Mouse (Mus musculus): Measurements from ENCODE around the gene Wdr19. TPM values are rescaled to one million over a fixed set of nuclear protein-coding genes. Genes with fewer than 3 reads are reported as not detected.
A peak's percentile ranks its signal among the peaks of the same experiment; 100 is the strongest.
"Not testable (repeated sequence)": the region's sequence is repeated elsewhere in the genome, so short reads cannot be mapped to it uniquely, and the experiment has no call there.

Wdr19 gene
- total RNA-seq, 1 experiment from 2014 or later: 8.3 TPM

DNA sequence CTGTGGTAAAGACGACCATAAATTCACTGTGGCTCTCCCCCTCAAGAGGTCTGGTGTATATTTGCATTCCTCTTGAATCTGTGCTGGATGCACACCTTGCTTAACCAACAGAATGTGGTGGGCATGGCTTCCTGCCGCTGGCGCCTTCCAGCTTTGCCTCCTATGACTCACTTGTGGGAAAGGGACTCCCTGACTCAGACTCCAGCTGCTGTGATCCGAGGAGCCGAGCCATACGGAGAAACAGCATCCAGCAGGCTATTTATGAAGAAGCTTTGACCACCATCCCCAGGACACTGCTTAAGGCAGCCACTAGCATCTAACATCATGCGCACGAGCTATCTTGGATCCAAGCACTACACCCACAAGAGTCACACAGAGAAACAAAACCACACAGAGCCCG lies 5.1 kb upstream of the Wdr19 start:
- no peak for DNase-seq

DNA sequence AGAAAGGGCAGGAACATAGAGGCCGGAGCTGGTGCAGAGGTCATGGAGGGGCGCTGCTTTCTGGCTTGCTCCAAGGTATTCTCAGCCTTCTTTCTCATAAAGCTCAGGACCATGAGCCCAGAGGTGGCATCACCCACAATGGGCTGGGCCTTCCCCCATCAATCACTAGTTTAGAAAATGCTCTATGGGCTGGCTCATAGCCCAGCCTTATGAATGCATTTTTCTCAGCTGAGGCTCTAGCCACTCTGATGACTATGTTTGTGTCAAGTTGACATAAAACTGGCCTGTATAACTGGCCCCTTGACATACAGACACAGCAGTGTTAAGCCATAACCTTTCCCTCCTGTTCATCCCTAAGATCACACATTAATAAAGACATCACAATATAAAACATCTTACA lies 5.2 kb downstream of the Wdr19 start:
- no peak for DNase-seq

DNA sequence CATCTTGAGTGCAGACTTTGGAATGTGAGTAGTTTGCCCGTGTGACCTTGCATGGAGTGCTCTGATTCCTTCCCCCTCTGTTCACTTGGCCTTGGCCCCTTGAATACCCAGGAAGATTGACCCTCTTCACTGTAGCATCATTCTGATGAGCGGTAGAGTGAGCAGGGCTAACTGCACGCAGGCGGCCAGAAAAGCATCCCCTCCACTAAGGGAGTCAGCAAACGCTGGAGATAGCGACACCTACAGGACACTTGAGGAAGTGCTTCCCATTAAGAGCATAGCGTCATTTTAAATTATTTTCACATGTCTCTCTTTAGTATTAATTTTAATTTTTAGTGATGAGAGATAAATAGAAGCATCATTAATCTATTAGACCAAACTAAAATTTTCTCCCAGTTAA lies 13.8 kb downstream of the Wdr19 start:
- DNase-seq: peak; percentile 69

GRCm38 (mm10) chr5:65217305-65218269 lies 18.1 kb downstream of the Wdr19 start:
- no peak for DNase-seq

DNA sequence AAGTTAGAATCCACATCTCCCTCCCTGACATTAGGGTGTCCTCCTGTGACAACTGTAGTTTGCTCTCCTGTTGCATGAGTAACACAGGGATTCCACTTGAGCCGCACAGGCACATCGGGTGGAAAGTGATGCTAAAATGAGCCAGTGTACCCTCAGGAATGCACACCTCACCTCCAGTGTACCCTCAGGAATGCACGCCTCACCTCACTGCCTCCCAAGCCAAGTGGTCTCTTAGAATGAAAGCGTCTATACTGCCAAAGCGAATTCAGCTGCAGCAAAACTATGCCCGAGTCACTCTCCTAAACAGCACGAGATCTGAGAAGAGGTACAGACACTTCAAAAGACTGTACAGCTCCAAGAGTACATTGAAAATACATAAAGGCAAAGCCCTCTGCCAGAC lies 21.5 kb downstream of the Wdr19 start:
- DNase-seq: no peak

GRCm38 (mm10) chr5:65224056-65224455 lies 24.6 kb downstream of the Wdr19 start:
- DNase-seq: no peak

GRCm38 (mm10) chr5:65231289-65232003 lies 31.9 kb downstream of the Wdr19 start:
- no peak for DNase-seq

- peak; percentile 69 for DNase-seq
Measured at GRCm38 (mm10) chr5:65242740-65243139, 43.2 kb downstream of the Wdr19 start.

DNA sequence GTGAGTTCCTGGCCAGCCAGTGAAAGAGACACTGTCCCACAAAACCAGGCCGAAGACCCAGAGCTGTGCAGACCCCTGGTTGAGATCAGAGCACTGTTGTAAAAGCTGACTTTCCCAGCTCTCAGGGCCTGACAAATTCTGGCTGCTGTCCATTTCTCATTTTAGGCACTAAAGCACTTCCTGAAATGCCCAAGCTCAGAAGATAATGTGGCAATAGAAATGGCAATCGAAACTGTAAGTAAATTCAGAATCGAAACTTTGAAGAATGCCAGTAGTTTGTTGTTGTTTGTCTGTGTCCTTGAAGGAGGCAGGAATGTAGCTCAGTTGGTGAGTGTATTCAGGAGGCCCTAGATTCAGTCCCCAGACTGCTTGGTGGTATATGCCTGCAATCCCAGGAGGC lies 47.8 kb downstream of the Wdr19 start:
- peak; percentile 24 for DNase-seq

DNA sequence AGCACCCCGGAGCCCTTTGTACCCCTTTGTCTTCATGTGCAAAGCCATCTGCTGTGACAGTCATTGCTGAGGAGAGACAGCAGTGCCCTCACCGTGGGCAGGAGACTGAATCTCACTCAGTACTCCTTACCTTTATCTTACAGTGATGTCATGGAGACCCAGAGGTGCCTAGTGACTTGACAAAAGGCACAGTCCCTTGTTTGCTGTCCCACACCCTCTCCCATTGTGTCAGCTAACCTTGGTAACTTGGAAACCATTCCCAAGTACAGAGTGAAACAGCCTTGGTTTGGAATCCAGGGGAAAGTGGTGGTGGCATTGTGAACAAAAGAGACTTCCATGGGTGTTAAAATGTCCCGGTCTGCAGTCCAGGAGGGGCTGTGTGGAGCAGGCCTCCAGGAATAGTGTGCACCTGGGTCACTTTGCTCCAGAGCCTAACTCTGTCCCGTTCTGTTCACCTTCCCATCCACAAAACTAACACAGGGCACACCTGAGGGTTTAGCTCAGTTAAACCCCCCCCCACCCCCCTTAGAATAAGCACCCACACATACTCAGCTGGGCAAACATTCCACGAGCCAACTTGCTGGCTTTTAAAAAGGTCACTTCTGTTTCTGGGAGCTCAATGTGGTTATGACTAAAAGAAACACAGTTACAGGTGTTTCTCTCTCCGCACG lies 50.8 kb downstream of the Wdr19 start:
- DNase-seq: peak; percentile 24

DNA sequence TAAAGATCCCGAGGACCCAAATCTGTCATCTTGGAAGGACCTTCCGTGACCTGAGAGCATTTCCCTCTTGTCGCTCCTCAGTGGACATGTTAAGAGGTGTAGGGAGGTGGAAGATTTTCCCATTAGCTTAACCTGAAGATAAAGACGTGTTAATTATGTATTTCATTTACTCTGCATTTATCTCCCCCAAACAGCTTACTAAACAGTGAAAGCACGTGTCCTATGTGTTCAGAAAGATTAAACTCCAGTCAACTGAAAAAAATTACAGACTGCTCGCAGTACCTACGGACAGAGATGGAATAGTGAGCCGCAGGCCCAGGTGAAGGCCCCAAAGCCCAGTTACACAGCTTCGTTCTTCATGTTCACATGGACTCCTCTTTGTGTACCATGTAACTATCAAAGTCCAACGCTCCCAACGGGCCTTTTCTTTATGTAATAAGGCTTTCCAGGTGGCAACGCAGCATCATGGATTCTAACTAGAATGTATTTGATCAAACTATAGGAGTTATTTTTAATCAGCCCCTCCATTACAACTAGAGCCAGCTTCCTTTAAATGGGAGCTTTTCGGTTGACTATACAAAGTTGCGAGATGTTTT lies 58.5 kb downstream of the Wdr19 start:
- no peak for DNase-seq

GRCm38 (mm10) chr5:65273966-65274365 lies 74.5 kb downstream of the Wdr19 start:
- no peak for DNase-seq

DNA sequence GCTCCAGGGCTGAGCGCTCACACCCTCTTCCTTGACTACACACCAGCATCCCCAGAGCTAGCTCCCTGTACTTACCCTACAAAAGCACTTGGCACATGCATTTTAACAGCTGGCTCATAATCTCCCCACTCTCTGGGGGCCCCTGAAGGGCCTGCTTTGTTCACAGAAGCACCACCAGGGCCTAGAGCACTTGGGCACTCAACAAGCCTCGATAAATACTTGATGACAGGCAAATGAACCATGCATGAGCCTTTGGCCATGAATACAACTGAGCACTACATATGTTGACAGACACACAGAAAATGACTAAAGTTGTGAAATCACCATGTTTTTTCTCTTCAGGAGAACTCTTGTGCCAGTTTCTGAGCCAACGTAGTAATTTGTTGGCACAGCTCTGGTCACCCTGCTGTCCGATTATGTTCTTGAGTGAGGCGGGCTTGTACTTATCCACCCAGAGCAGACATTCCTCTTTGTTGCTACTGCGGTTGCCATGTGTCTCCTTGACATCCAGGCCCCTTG lies 79.7 kb downstream of the Wdr19 start:
- DNase-seq: peak; percentile 35

GRCm38 (mm10) chr5:65281216-65281615 lies 81.7 kb downstream of the Wdr19 start:
- no peak for DNase-seq

DNA sequence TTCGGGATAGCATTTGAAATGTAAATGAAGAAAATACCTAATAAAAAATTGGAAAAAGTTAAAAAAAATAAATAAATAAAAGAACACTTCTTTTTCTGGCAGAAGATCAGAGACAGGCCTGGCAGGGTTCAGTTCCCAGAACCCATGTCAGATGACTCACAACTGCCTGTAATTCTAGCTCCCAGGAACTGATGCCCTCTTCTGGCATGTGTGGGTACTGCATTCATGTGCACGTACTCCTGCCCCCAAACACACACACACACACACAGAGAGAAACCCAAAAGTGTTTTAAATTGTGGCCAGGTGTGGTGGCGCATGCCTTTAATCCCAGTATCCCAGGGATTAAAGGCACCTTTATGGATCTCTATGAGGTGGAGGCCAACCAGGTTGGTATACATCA lies 84.7 kb downstream of the Wdr19 start:
- DNase-seq: peak; percentile 58

DNA sequence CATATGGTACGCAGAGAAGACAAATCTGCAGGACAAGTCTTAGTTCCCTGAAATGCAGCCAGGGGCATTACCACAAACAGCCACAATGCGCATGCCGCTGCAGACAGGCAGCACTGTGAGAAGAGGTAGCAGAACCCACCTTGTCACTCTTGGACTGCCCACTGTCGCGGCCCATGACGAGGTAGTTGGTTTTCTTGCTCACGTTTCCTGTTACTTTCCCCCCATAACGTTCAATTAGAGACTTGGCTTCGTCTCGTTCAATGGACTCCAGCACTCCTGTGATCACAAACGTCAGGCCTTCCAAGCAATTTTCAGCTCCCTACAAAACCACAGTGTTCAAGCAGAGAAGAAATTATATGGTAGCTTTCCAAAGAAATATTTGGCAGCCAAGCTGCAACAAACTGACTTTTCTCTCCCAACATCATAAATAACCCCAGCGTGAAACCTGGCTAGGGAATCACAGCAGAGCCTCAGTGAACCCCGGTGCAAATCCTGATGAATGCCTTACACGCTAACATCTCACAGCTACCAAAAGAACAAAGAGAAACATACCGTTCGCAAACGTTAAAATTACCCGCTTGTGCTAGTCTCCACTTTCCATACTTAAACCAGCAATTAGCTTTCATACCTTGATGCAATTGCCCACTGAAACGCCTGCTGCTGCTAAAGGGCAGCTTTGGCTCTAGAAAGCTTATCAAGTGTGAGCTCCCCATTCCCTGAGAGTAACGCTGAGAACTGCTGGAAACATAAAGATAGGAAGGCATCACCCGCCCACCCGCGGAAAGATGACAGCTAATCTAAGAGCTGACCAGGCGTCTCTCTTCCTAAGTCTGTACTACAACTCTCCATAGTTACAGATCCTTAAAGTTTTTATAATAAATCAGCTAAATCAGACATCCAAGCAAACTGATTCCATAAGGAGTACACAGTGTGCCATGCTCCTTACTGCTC lies 88.5 kb downstream of the Wdr19 start:
- no peak for DNase-seq

DNA sequence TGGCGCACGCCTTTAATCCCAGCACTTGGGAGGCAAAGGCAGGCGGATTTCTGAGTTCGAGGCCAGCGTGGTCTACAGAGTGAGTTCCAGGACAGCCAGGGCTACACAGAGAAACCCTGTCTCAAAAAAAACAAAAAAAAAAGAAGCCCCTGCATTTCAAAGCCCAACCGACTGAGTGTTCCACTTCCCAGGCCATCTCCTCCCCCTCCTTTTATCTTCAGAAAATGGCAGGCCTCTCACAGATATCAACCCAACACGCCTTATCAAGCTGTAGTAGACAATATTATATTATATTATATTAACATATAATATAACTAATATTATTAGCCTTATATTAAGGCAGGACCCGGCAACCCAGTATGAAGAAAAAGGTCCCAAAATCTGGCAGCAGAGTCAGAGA lies 89.5 kb downstream of the Wdr19 start:
- not testable (repeated sequence) for DNase-seq

GRCm38 (mm10) chr5:65293627-65294026 lies 94.1 kb downstream of the Wdr19 start:
- DNase-seq: no peak

GRCm38 (mm10) chr5:65294270-65294669 lies 94.8 kb downstream of the Wdr19 start:
- no peak for DNase-seq

DNA sequence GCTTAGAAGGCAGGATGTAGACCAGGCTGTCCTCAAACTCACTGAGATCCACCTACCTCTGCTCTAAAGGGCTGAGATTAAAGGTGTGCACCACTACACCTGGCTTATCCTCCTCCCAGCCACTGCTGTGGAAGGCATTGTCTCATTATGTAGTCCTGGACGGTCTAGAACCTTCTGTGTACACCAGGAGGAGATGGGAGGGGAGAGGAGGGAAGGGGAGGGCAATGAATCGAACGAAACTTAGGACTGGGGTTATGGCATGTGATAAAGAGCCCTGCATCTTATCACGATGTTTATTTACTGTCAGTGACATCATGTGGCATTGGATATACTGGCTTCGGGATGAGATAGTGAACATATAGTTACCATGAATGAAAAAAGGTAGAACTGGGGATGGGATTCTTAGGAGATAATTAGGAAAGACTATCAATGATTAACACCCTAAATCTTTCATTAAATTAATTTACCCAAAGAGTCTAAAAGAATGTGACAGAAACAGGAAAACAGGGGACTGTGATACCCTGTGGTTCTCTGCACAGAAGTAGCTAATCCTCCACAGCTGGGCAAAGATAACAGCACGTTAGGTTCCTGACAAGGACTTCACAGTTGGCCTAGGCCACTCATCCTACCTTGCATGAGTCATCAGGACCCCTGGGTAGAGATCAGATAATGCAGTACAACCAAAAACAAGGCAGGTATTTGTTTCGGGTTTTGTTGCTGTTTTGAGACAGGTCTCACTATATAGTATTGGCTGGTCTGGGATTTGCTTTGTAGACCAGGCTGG lies 98.9 kb downstream of the Wdr19 start:
- no peak for DNase-seq
